Mouse (Mus musculus) liver, adult 2 months (tissue): ENCODE measurements around the gene A930017K11Rik. TPM values are rescaled to one million over a fixed set of nuclear protein-coding genes. Genes with fewer than 3 reads are reported as not detected.
A peak's percentile ranks its signal among the peaks of the same experiment; 100 is the strongest.

Experiments
- DNase-seq: peaks from one replicate; pipeline ENCODE4 v3.0.0-alpha.2; 2011; ENCODE audit warnings: low read depth, low spot score; ENCODE audit errors: extremely low read depth
- H3K27ac ChIP-seq: fragments of 200-500 bp; replicated peaks from 2 replicates; pipeline ENCODE4 v1.5.1; 2012; ENCODE audit warnings: low read depth, mild to moderate bottlenecking, control low read depth, inconsistent platforms, low read length; ENCODE audit not compliant: insufficient read depth
- H3K27me3 ChIP-seq: fragments of 200-500 bp; 2 replicates; pipeline ENCODE4 v1.6.1; 2012; ENCODE audit warnings: mild to moderate bottlenecking, moderate library complexity, low read length, inconsistent platforms; ENCODE audit not compliant: control insufficient read depth, insufficient read depth
- H3K36me3 ChIP-seq: fragments of 200-500 bp; 2 replicates; pipeline ENCODE4 v1.6.1; 2012; ENCODE audit warnings: low read length, inconsistent platforms; ENCODE audit not compliant: control insufficient read depth, insufficient read depth
- H3K4me1 ChIP-seq: fragments of 200-500 bp; 2 replicates; pipeline ENCODE4 v1.6.1; 2011; ENCODE audit warnings: low read length; ENCODE audit not compliant: control insufficient read depth, insufficient read depth
- H3K4me3 ChIP-seq: fragments of 200-500 bp; 2 replicates; pipeline ENCODE4 v1.5.1; 2011; ENCODE audit warnings: low read depth, mild to moderate bottlenecking, control low read depth, low read length, moderate library complexity; ENCODE audit not compliant: insufficient read depth
- H3K79me2 ChIP-seq: fragments of 200-500 bp; 2 replicates; pipeline ENCODE4 v1.6.1; 2012; ENCODE audit warnings: inconsistent platforms, mild to moderate bottlenecking, low read length, moderate library complexity; ENCODE audit not compliant: control insufficient read depth, insufficient read depth
- H3K9ac ChIP-seq: fragments of 200-500 bp; 2 replicates; pipeline ENCODE4 v1.6.1; 2012; ENCODE audit warnings: low read depth, mild to moderate bottlenecking, control low read depth, inconsistent platforms, low read length
- CTCF ChIP-seq: fragments of 200-500 bp; IDR thresholded peaks from 2 replicates; pipeline ENCODE4 v1.5.1; 2011; ENCODE audit warnings: low read depth, low read length, control low read depth
- POLR2A ChIP-seq: fragments of 200-500 bp; IDR thresholded peaks from 2 replicates; pipeline ENCODE4 v1.6.1; 2011; ENCODE audit warnings: low read length, control low read depth; ENCODE audit not compliant: insufficient read depth; ENCODE audit errors: extremely low read depth
- WGBS: fragments of 180-500 bp; shearing (Covaris S2); methylation state at CpG from one replicate; pipeline ENCODE4 v1.1.7; 2018; 5-methylcytosine and 5-hydroxymethylcytosine counted together
- polyA plus RNA-seq: library from polyadenylated mRNA; depleted of rRNA; stranded (reverse); fragments of >200 nt; gene quantifications from 2 replicates; pipeline ENCODE4 v1.2.3, GENCODE M21; 2012; rRNA removed
- total RNA-seq: library from RNA; depleted of rRNA; stranded (reverse); fragments of >200 nt; gene quantifications from 2 replicates; pipeline ENCODE4 v1.2.3, GENCODE M21; 2014; rRNA removed

The A930017K11Rik gene
- total and polyA plus RNA-seq, 2 experiments: not detected

GRCm38 (mm10) chr17:25913186-25913876 lies 39.0 kb downstream of the A930017K11Rik start:
- no peak overlapping the region for H3K4me3 ChIP-seq
- no peak for DNase-seq
- H3K27ac ChIP-seq: peak overlapping the region; percentile 56
- no peaks in the 10 kb centered on the region for H3K27me3 ChIP-seq
- H3K9ac ChIP-seq: no peak overlapping the region
- 50% methylated on average over 14 of the region's 14 CpGs for WGBS
- H3K79me2 ChIP-seq: peaks cover 35% of the 10 kb centered on the region
- TF ChIP-seq CTCF: no peak
- TF ChIP-seq POLR2A: no peak
- H3K4me1 ChIP-seq: peaks cover 25% of the 10 kb centered on the region
- H3K36me3 ChIP-seq: no peaks in the 10 kb centered on the region

- no peaks in the 10 kb centered on the region for H3K27me3 ChIP-seq
- WGBS: 62% methylated on average over 4 of the region's 4 CpGs
- DNase-seq: peak; percentile 71
- peaks cover 20% of the 10 kb centered on the region for H3K4me1 ChIP-seq
- H3K36me3 ChIP-seq: no peaks in the 10 kb centered on the region
- no peak overlapping the region for H3K4me3 ChIP-seq
- no peak overlapping the region for H3K9ac ChIP-seq
- no peak overlapping the region for H3K27ac ChIP-seq
- peaks cover 30% of the 10 kb centered on the region for H3K79me2 ChIP-seq
- TF ChIP-seq POLR2A (no peak), CTCF (no peak)
These were observed 40.5 kb downstream of the A930017K11Rik start for GRCm38 (mm10) chr17:25911816-25912215.

- H3K27ac ChIP-seq: no peak overlapping the region
- no peak for TF ChIP-seq CTCF
- TF ChIP-seq POLR2A: no peak
- H3K4me1 ChIP-seq: peaks cover 7% of the 10 kb centered on the region; the same call in 1 of the 2 replicates
- no peak overlapping the region for H3K9ac ChIP-seq
- no peak overlapping the region for H3K4me3 ChIP-seq
- DNase-seq: no peak
- peaks cover 34% of the 10 kb centered on the region for H3K79me2 ChIP-seq
- no peaks in the 10 kb centered on the region for H3K27me3 ChIP-seq
- 88% methylated on average over 2 of the region's 2 CpGs for WGBS
- no peaks in the 10 kb centered on the region for H3K36me3 ChIP-seq
These were observed 44.7 kb downstream of the A930017K11Rik start for GRCm38 (mm10) chr17:25907640-25908039.

- H3K4me3 ChIP-seq: no peak overlapping the region
- no peak for DNase-seq
- no peak overlapping the region for H3K27ac ChIP-seq
These were observed 49.3 kb downstream of the A930017K11Rik start for GRCm38 (mm10) chr17:25903061-25903460.

GRCm38 (mm10) chr17:25900193-25900592 lies 52.2 kb downstream of the A930017K11Rik start:
- Histone ChIP-seq H3K27ac (no peak overlapping the region), H3K79me2 (peaks cover 23% of the 10 kb centered on the region; the same call in 1 of the 2 replicates), H3K4me3 (no peak overlapping the region), H3K9ac (no peak overlapping the region), H3K27me3 (no peaks in the 10 kb centered on the region), H3K36me3 (no peaks in the 10 kb centered on the region), H3K4me1 (no peaks in the 10 kb centered on the region)
- TF ChIP-seq POLR2A: no peak
- no peak for TF ChIP-seq CTCF
- no peak for DNase-seq
- 100% methylated on average over 1 of the region's 1 CpGs for WGBS

More at GRCm38 (mm10) chr17:25903061-25903460, 49.3 kb downstream of the A930017K11Rik start:
- Histone ChIP-seq H3K9ac (no peak overlapping the region), H3K36me3 (no peaks in the 10 kb centered on the region), H3K27me3 (no peaks in the 10 kb centered on the region), H3K79me2 (peaks cover 31% of the 10 kb centered on the region; the same call in 1 of the 2 replicates), H3K4me1 (no peaks in the 10 kb centered on the region)
- 84% methylated on average over 3 of the region's 3 CpGs for WGBS
- no peak for TF ChIP-seq CTCF
- no peak for TF ChIP-seq POLR2A

Other genes with a start within 250 kb of the A930017K11Rik start
Only the 30 nearest of the 33 such genes appear.
- 1.0 and 2.1 TPM in 2 replicates for gene Rpusd1, start 224.9 kb downstream of the A930017K11Rik start, total RNA-seq
- 7.3 and 9.0 TPM in 2 replicates for gene Rpusd1, start 224.9 kb downstream of the A930017K11Rik start, polyA plus RNA-seq
- not detected in 2 replicates for gene Mslnl, start 216.5 kb downstream of the A930017K11Rik start, total RNA-seq
- not detected in 2 replicates for gene Mslnl, start 216.5 kb downstream of the A930017K11Rik start, polyA plus RNA-seq
- gene Msln, start 198.2 kb downstream of the A930017K11Rik start, total RNA-seq: 0.34 and 0.74 TPM in 2 replicates
- gene Msln, start 198.2 kb downstream of the A930017K11Rik start, polyA plus RNA-seq: 1.1 and 2.0 TPM in 2 replicates
- gene Narfl, start 178.8 kb downstream of the A930017K11Rik start, total RNA-seq: 14.9 and 20.6 TPM in 2 replicates
- 19.4 and 22.5 TPM in 2 replicates for gene Narfl, start 178.8 kb downstream of the A930017K11Rik start, polyA plus RNA-seq
- gene Haghl, start 166.9 kb downstream of the A930017K11Rik start, total RNA-seq: 6.0 and 6.7 TPM in 2 replicates
- 11.2 and 14.1 TPM in 2 replicates for gene Haghl, start 166.9 kb downstream of the A930017K11Rik start, polyA plus RNA-seq
- gene Ccdc78, start 166.0 kb downstream of the A930017K11Rik start, total RNA-seq: not detected in 2 replicates
- 0.06 TPM in 1 of 2 replicates, not detected in the other for gene Ccdc78, start 166.0 kb downstream of the A930017K11Rik start, polyA plus RNA-seq
- 55.0 and 69.3 TPM in 2 replicates for gene Fam173a, start 159.7 kb downstream of the A930017K11Rik start, total RNA-seq
- 89.3 and 106 TPM in 2 replicates for gene Fam173a, start 159.7 kb downstream of the A930017K11Rik start, polyA plus RNA-seq
- 0.28 and 0.54 TPM in 2 replicates for gene AC134908.4, start 156.9 kb downstream of the A930017K11Rik start, total RNA-seq
- 0.35 and 0.37 TPM in 2 replicates for gene AC134908.4, start 156.9 kb downstream of the A930017K11Rik start, polyA plus RNA-seq
- 11.7 and 22.2 TPM in 2 replicates for gene Metrn, start 155.4 kb downstream of the A930017K11Rik start, total RNA-seq
- gene Metrn, start 155.4 kb downstream of the A930017K11Rik start, polyA plus RNA-seq: 21.6 and 37.1 TPM in 2 replicates
- gene Fbxl16, start 143.5 kb downstream of the A930017K11Rik start, total RNA-seq: 0.07 TPM in 1 of 2 replicates, not detected in the other
- 0.12 and 0.33 TPM in 2 replicates for gene Fbxl16, start 143.5 kb downstream of the A930017K11Rik start, polyA plus RNA-seq
- 13.3 and 15.6 TPM in 2 replicates for gene Wdr24, start 128.9 kb downstream of the A930017K11Rik start, total RNA-seq
- 23.9 and 24.8 TPM in 2 replicates for gene Wdr24, start 128.9 kb downstream of the A930017K11Rik start, polyA plus RNA-seq
- gene Jmjd8, start 123.7 kb downstream of the A930017K11Rik start, total RNA-seq: 25.6 and 30.5 TPM in 2 replicates
- 75.0 and 78.4 TPM in 2 replicates for gene Jmjd8, start 123.7 kb downstream of the A930017K11Rik start, polyA plus RNA-seq
- gene Stub1, start 119.2 kb downstream of the A930017K11Rik start, total RNA-seq: 50.4 and 55.3 TPM in 2 replicates
- 81.3 and 94.4 TPM in 2 replicates for gene Stub1, start 119.2 kb downstream of the A930017K11Rik start, polyA plus RNA-seq
- 0.40 and 0.74 TPM in 2 replicates for gene Rhbdl1, start 115.3 kb downstream of the A930017K11Rik start, total RNA-seq
- gene Rhbdl1, start 115.3 kb downstream of the A930017K11Rik start, polyA plus RNA-seq: 3.8 and 5.5 TPM in 2 replicates
- 2.7 and 4.8 TPM in 2 replicates for gene Gm20683, start 110.8 kb downstream of the A930017K11Rik start, total RNA-seq
- 19.1 and 26.9 TPM in 2 replicates for gene Gm20683, start 110.8 kb downstream of the A930017K11Rik start, polyA plus RNA-seq
- gene Rhot2, start 107.7 kb downstream of the A930017K11Rik start, total RNA-seq: 18.0 and 20.9 TPM in 2 replicates
- 63.0 and 71.1 TPM in 2 replicates for gene Rhot2, start 107.7 kb downstream of the A930017K11Rik start, polyA plus RNA-seq
- gene Wdr90, start 91.1 kb downstream of the A930017K11Rik start, total RNA-seq: 2.7 and 3.3 TPM in 2 replicates
- gene Wdr90, start 91.1 kb downstream of the A930017K11Rik start, polyA plus RNA-seq: 9.0 and 14.1 TPM in 2 replicates
- 26.1 and 36.0 TPM in 2 replicates for gene Mcrip2, start 83.8 kb downstream of the A930017K11Rik start, total RNA-seq
- 139 and 141 TPM in 2 replicates for gene Mcrip2, start 83.8 kb downstream of the A930017K11Rik start, polyA plus RNA-seq
- gene Mettl26, start 77.5 kb downstream of the A930017K11Rik start, total RNA-seq: 129 and 131 TPM in 2 replicates
- 415 and 439 TPM in 2 replicates for gene Mettl26, start 77.5 kb downstream of the A930017K11Rik start, polyA plus RNA-seq
- gene Wfikkn1, start 71.7 kb downstream of the A930017K11Rik start, total RNA-seq: 0.07 and 0.09 TPM in 2 replicates
- 0.24 and 0.92 TPM in 2 replicates for gene Wfikkn1, start 71.7 kb downstream of the A930017K11Rik start, polyA plus RNA-seq
- gene Rab40c, start 32.8 kb downstream of the A930017K11Rik start, total RNA-seq: 6.1 and 7.2 TPM in 2 replicates
- gene Rab40c, start 32.8 kb downstream of the A930017K11Rik start, polyA plus RNA-seq: 22.8 and 24.1 TPM in 2 replicates
- 11.5 and 16.0 TPM in 2 replicates for gene Pigq, start 7.6 kb downstream of the A930017K11Rik start, total RNA-seq
- 51.6 and 52.5 TPM in 2 replicates for gene Pigq, start 7.6 kb downstream of the A930017K11Rik start, polyA plus RNA-seq
- 1.2 TPM in 1 of 2 replicates, not detected in the other for gene Nhlrc4, start 7.6 kb downstream of the A930017K11Rik start, total RNA-seq
- gene Nhlrc4, start 7.6 kb downstream of the A930017K11Rik start, polyA plus RNA-seq: 0.04 TPM in 1 of 2 replicates, not detected in the other
- gene Capn15, start 33.2 kb upstream of the A930017K11Rik start, total RNA-seq: 1.8 and 3.0 TPM in 2 replicates
- gene Capn15, start 33.2 kb upstream of the A930017K11Rik start, polyA plus RNA-seq: 16.8 and 23.3 TPM in 2 replicates
- 4.6 and 7.7 TPM in 2 replicates for gene Rab11fip3, start 117.0 kb upstream of the A930017K11Rik start, total RNA-seq
- 11.1 and 13.2 TPM in 2 replicates for gene Rab11fip3, start 117.0 kb upstream of the A930017K11Rik start, polyA plus RNA-seq
- 179 and 237 TPM in 2 replicates for gene Decr2, start 137.8 kb upstream of the A930017K11Rik start, total RNA-seq
- 147 and 154 TPM in 2 replicates for gene Decr2, start 137.8 kb upstream of the A930017K11Rik start, polyA plus RNA-seq
- 6.2 and 7.0 TPM in 2 replicates for gene Nme4, start 143.0 kb upstream of the A930017K11Rik start, total RNA-seq
- gene Nme4, start 143.0 kb upstream of the A930017K11Rik start, polyA plus RNA-seq: 8.7 TPM in 2 replicates
- 8.8 and 10.0 TPM in 2 replicates for gene Tmem8, start 160.7 kb upstream of the A930017K11Rik start, total RNA-seq
- gene Tmem8, start 160.7 kb upstream of the A930017K11Rik start, polyA plus RNA-seq: 46.2 and 52.5 TPM in 2 replicates
- 64.5 and 67.9 TPM in 2 replicates for gene Mrpl28, start 170.9 kb upstream of the A930017K11Rik start, total RNA-seq
- gene Mrpl28, start 170.9 kb upstream of the A930017K11Rik start, polyA plus RNA-seq: 80.6 and 87.6 TPM in 2 replicates
- gene Axin1, start 186.1 kb upstream of the A930017K11Rik start, total RNA-seq: 8.4 and 9.3 TPM in 2 replicates
- gene Axin1, start 186.1 kb upstream of the A930017K11Rik start, polyA plus RNA-seq: 7.4 and 8.9 TPM in 2 replicates